Mouse (Mus musculus) lung, postnatal 14 days (tissue): Measurements from ENCODE around the gene Cnn1.

Experiments used
- DNase-seq: peaks from one replicate; pipeline ENCODE4 v3.0.0; 2021

The Cnn1 gene

GRCm38 (mm10) chr9:22076223-22076622, 22.8 kb upstream of the Cnn1 start:
- no peak for DNase-seq

GRCm38 (mm10) chr9:22084667-22085021, 14.4 kb upstream of the Cnn1 start:
- no peak for DNase-seq

DNA sequence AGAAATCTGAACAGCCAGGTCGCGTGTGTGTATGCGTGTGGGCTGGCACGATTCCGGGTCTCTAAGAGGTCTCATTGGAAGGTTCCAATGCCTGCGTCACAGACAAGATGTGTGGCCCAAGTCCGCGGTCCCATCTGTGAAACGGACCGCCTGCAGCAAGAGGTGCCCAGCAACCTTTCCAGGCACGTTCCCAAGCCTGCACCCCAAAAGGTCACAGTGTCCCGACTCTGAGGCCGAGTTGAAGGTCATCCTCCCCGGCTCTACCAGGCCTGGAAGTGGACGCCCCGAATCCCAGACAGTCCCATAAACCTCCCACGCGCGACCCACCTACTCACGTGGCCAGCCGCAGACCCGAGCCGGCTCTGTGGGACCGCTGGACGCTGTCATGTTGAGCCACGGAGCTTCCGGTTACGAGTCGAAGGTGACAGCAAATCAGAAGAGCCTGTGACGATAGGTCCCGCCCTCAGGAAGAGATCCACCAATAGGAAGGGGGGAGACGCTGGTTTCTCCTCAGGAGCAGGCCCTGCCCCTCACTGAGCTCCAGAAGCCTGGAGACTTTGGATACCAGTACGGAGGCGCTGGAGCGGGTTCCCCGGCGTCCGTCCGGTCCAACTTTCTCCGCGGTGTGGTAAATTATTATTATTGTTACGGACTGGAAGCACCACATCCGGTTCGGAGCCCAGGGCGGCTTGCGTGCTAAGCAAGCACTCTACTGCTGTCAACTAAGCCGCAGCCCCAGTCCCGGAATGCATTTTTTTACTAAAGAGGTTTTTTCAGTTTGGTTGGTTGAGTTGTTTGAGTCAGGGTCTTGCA, 13.8 kb upstream of the Cnn1 start, which contains the start of gene Ecsit:
Gene Ecsit, minus strand, starts transcription at position 417 of the 813 bp plus-strand sequence.
- peak; percentile 92 for DNase-seq

- DNase-seq, result no peak
These were observed 13.0 kb upstream of the Cnn1 start for GRCm38 (mm10) chr9:22086012-22086411.

GRCm38 (mm10) chr9:22087034-22087618, 11.9 kb upstream of the Cnn1 start:
- DNase-seq, result no peak

GRCm38 (mm10) chr9:22089281-22089680, 9.7 kb upstream of the Cnn1 start:
- DNase-seq, result no peak

- DNase-seq, result no peak
These were observed 9.0 kb upstream of the Cnn1 start for GRCm38 (mm10) chr9:22089986-22090385.

- no peak for DNase-seq
These were observed 6.3 kb upstream of the Cnn1 start for GRCm38 (mm10) chr9:22092746-22093145.

DNA sequence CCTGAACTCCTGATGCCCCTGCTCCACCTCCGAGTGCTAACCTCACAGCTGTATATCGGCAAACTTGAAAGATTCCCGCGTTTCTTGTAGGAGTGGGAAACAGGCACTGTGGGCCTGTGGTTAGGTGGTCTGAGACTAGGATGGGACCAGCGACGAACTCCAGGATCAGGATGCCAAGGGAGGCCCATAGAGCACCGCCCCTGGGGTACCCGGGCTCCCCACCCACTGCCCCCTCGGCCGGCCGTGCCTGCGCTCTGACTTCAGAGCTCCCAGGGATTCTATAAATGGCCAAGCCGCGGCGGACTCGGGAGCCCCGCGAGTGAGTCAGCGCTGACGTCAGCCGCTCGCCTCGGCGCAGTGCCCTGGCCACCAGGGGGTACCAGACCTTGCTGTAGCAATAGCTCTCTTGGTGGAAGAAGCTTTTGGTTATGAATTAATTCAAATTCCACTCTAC, 3.1 kb upstream of the Cnn1 start:
- DNase-seq, result peak; percentile 91

DNA sequence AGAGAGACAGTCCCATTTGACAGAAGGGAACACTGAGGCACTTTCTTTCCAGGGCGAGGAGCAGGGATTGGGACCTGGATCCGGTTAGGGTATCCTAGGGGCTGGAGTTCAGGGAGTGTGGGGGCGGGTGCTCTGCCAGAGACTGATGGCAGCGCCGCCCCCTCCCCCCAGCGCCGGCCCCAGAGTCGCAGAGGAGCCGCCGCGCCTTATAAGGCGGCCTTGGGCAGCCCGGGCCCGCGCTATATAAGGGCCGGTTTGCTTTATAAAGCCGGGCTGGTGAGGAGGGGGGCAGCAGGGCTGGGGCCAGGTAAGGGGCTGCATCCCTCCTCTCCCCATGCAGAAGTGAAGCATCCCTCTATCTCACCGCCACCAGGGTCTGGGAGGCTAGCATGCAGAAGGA, 906 bp downstream of the Cnn1 start:
- no peak for DNase-seq

GRCm38 (mm10) chr9:22108194-22108593, 9.2 kb downstream of the Cnn1 start:
- no peak for DNase-seq

GRCm38 (mm10) chr9:22115635-22116034, 16.6 kb downstream of the Cnn1 start:
- no peak for DNase-seq

GRCm38 (mm10) chr9:22116086-22116485, 17.1 kb downstream of the Cnn1 start:
- DNase-seq, result no peak

- peak; percentile 92 for DNase-seq
These were observed 17.9 kb downstream of the Cnn1 start, which contains the start of gene Elof1 for GRCm38 (mm10) chr9:22116740-22117426. Elof1 (minus strand) TSS chr9:22117172.

GRCm38 (mm10) chr9:22117754-22118456, 18.9 kb downstream of the Cnn1 start:
- DNase-seq, result peak; percentile 73

GRCm38 (mm10) chr9:22119543-22119942, 20.5 kb downstream of the Cnn1 start:
- no peak for DNase-seq

DNA sequence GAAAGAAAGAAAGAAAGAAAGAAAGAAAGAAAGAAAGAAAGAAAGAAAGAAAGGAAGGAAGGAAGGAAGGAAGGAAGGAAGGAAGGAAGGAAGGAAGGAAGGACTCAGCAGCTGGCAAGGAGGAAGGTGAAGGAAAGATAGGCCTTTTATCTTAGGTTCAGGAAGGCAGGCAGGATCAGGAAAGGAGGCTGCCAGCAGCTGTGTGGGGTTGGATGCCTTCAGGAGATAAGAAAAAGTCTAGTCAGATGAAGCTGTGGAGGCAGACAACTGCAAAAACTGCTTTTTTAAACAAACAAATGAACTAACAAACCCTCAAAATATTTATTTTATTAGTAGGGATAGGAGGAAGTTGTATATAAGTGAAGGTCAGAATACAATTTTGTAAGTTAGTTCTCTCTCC, 22.5 kb downstream of the Cnn1 start:
- no peak for DNase-seq

- no peak for DNase-seq
These were observed 23.0 kb downstream of the Cnn1 start for GRCm38 (mm10) chr9:22122005-22122404.

GRCm38 (mm10) chr9:22123069-22123609, 24.1 kb downstream of the Cnn1 start:
- no peak for DNase-seq

GRCm38 (mm10) chr9:22124169-22124568, 25.2 kb downstream of the Cnn1 start:
- no peak for DNase-seq

DNA sequence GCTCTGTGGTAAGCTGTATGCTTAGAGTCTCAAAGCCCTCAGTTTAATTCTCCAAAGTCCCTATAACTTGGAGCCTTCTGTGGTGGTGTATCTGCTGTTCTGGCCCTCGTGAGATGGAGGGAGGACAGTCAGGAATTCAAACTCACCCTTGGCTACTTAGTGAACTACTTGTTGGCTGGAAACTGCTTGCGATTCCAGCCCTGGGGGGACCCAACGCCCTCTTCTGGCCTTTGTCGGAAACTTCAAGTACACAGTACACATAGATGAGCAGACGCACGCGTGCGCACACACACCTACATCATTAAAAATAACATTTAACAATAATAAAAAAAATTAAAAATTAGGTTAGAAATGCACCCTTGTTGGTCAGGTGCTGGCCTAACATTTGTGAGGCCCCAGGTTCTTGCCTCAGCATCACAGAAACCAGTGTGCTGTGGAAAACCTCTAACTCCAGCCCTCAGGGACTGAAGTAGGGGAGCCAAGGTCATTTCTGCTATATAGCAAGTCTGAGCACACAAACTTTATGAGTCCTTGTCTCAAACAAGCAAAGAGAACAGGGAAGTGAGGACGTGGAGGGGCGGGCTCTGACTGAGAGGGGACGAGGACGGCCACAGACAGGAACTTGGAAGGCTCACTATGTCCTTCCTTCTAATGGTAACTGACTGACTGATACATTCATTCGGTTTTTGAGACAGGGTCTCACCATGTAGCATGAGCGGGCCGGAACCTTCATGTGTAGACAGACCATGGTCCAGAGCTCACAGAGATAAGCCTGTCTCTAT, 26.4 kb downstream of the Cnn1 start:
- DNase-seq, result no peak
